Mouse (Mus musculus): ENCODE results near the gene Trim10. TPM values are rescaled to one million over a fixed set of nuclear protein-coding genes. Genes with fewer than 3 reads are reported as not detected.
A peak's percentile ranks its signal among the peaks of the same experiment; 100 is the strongest.

The Trim10 gene
- polyA plus RNA-seq, 1 experiment, result not detected

- H3K27me3 ChIP-seq (ENCODE audit: control insufficient read depth, insufficient read depth, insufficient read length), result no peaks in the 10 kb centered on the region
- H3K36me3 ChIP-seq (ENCODE audit: control insufficient read depth, insufficient read depth), result no peaks in the 10 kb centered on the region
- H3K4me2 ChIP-seq (ENCODE audit: low read depth), result no peak overlapping the region
- H3ac ChIP-seq (ENCODE audit: control insufficient read depth, insufficient read length), result no peak overlapping the region
- no peaks in the 10 kb centered on the region for H3K79me2 ChIP-seq (ENCODE audit: control insufficient read depth, insufficient read depth)
- no peak overlapping the region for H3K4me3 ChIP-seq
- no peak for TF ChIP-seq MYOD1 (IDR thresholded peaks at IDR 0.05; ENCODE audit: control insufficient read depth in 1 of 3, insufficient read length in 2 of 3, low read depth in 2 of 3)
- TF ChIP-seq TCF12 (IDR thresholded peaks at IDR 0.05; ENCODE audit: insufficient read depth, poor library complexity, severe bottlenecking), result no peak
These were observed 30.6 kb downstream of the Trim10 start for GRCm38 (mm10) chr17:36900001-36900400.

GRCm38 (mm10) chr17:36900691-36901090 lies 31.3 kb downstream of the Trim10 start:
- TF ChIP-seq MAX (IDR thresholded peaks at IDR 0.05; ENCODE audit: low read depth), result no peak
- TF ChIP-seq POLR2AphosphoS2 (IDR thresholded peaks at IDR 0.05; ENCODE audit: insufficient read length, low read depth), result no peak
- TF ChIP-seq USF1 (IDR thresholded peaks at IDR 0.05; ENCODE audit: low read depth), result no peak
- no peak for TF ChIP-seq E2F4 (IDR thresholded peaks at IDR 0.05; ENCODE audit: insufficient read depth)
- no peak for TF ChIP-seq TCF3 (IDR thresholded peaks at IDR 0.05; ENCODE audit: insufficient read length, low read depth)
- TF ChIP-seq TCF12 (IDR thresholded peaks at IDR 0.05; ENCODE audit: insufficient read depth, poor library complexity, severe bottlenecking), result no peak
- no peak for TF ChIP-seq MYOD1 (IDR thresholded peaks at IDR 0.05; ENCODE audit: control insufficient read depth in 1 of 3, insufficient read length in 2 of 3, low read depth in 2 of 3)
- TF ChIP-seq REST (IDR thresholded peaks at IDR 0.05; ENCODE audit: insufficient read depth, insufficient read length), result no peak
- no peak for TF ChIP-seq POLR2A (IDR thresholded peaks at IDR 0.05; ENCODE audit: insufficient read length, low read depth)
- no peak for TF ChIP-seq MYOG (IDR thresholded peaks at IDR 0.05; ENCODE audit: control insufficient read depth in 1 of 3, insufficient read depth in 1 of 3, insufficient read length in 2 of 3, low read depth in 2 of 3)
- TF ChIP-seq CEBPB (IDR thresholded peaks at IDR 0.05; ENCODE audit: insufficient read depth, poor library complexity, severe bottlenecking), result no peak
- TF ChIP-seq SRF (IDR thresholded peaks at IDR 0.05; ENCODE audit: control insufficient read depth, insufficient read length, low read depth), result no peak
- no peak overlapping the region for H3K4me3 ChIP-seq
- H3K4me2 ChIP-seq (ENCODE audit: low read depth), result no peak overlapping the region
- no peak overlapping the region for H3ac ChIP-seq (ENCODE audit: control insufficient read depth, insufficient read length)
- no peaks in the 10 kb centered on the region for H3K36me3 ChIP-seq (ENCODE audit: control insufficient read depth, insufficient read depth)
- no peaks in the 10 kb centered on the region for H3K79me2 ChIP-seq (ENCODE audit: control insufficient read depth, insufficient read depth)
- no peaks in the 10 kb centered on the region for H3K27me3 ChIP-seq (ENCODE audit: control insufficient read depth, insufficient read depth, insufficient read length)

GRCm38 (mm10) chr17:36903651-36904050 lies 34.3 kb downstream of the Trim10 start:
- peaks cover 4% of the 10 kb centered on the region for H3K27me3 ChIP-seq (ENCODE audit: control insufficient read depth, insufficient read depth, insufficient read length)
- H3ac ChIP-seq (ENCODE audit: control insufficient read depth, insufficient read length), result no peak overlapping the region
- H3K36me3 ChIP-seq (ENCODE audit: control insufficient read depth, insufficient read depth), result no peaks in the 10 kb centered on the region

GRCm38 (mm10) chr17:36908235-36908634 lies 38.9 kb downstream of the Trim10 start:
- Histone ChIP-seq H3K79me2 (ENCODE audit: control insufficient read depth, insufficient read depth) (no peaks in the 10 kb centered on the region), H3ac (ENCODE audit: control insufficient read depth, insufficient read length) (no peak overlapping the region), H3K4me3 (no peak overlapping the region), H3K36me3 (ENCODE audit: control insufficient read depth, insufficient read depth) (no peaks in the 10 kb centered on the region), H3K4me2 (ENCODE audit: low read depth) (no peak overlapping the region), H3K27me3 (ENCODE audit: control insufficient read depth, insufficient read depth, insufficient read length) (peaks cover 15% of the 10 kb centered on the region)
- TF ChIP-seq CEBPB (IDR thresholded peaks at IDR 0.05; ENCODE audit: insufficient read depth, poor library complexity, severe bottlenecking) (no peak), POLR2AphosphoS2 (IDR thresholded peaks at IDR 0.05; ENCODE audit: insufficient read length, low read depth) (no peak), POLR2A (IDR thresholded peaks at IDR 0.05; ENCODE audit: insufficient read length, low read depth) (no peak), USF1 (IDR thresholded peaks at IDR 0.05; ENCODE audit: low read depth) (no peak), REST (IDR thresholded peaks at IDR 0.05; ENCODE audit: insufficient read depth, insufficient read length) (no peak), SRF (IDR thresholded peaks at IDR 0.05; ENCODE audit: control insufficient read depth, insufficient read length, low read depth) (no peak), MAX (IDR thresholded peaks at IDR 0.05; ENCODE audit: low read depth) (no peak), E2F4 (IDR thresholded peaks at IDR 0.05; ENCODE audit: insufficient read depth) (no peak), MYOD1 (IDR thresholded peaks at IDR 0.05; ENCODE audit: control insufficient read depth in 1 of 3, insufficient read length in 2 of 3, low read depth in 2 of 3) (no peak), TCF12 (IDR thresholded peaks at IDR 0.05; ENCODE audit: insufficient read depth, poor library complexity, severe bottlenecking) (no peak), TCF3 (IDR thresholded peaks at IDR 0.05; ENCODE audit: insufficient read length, low read depth) (no peak), MYOG (IDR thresholded peaks at IDR 0.05; ENCODE audit: control insufficient read depth in 1 of 3, insufficient read depth in 1 of 3, insufficient read length in 2 of 3, low read depth in 2 of 3) (no peak)

More at GRCm38 (mm10) chr17:36903651-36904050, 34.3 kb downstream of the Trim10 start:
- no peak overlapping the region for H3K4me3 ChIP-seq
- TF ChIP-seq SRF (IDR thresholded peaks at IDR 0.05; ENCODE audit: control insufficient read depth, insufficient read length, low read depth), result no peak
- TF ChIP-seq TCF3 (IDR thresholded peaks at IDR 0.05; ENCODE audit: insufficient read length, low read depth), result no peak
- no peak for TF ChIP-seq POLR2A (IDR thresholded peaks at IDR 0.05; ENCODE audit: insufficient read length, low read depth)
- TF ChIP-seq MAX (IDR thresholded peaks at IDR 0.05; ENCODE audit: low read depth), result no peak
- no peak for TF ChIP-seq E2F4 (IDR thresholded peaks at IDR 0.05; ENCODE audit: insufficient read depth)
- TF ChIP-seq USF1 (IDR thresholded peaks at IDR 0.05; ENCODE audit: low read depth), result no peak
- TF ChIP-seq TCF12 (IDR thresholded peaks at IDR 0.05; ENCODE audit: insufficient read depth, poor library complexity, severe bottlenecking), result no peak
- no peak for TF ChIP-seq REST (IDR thresholded peaks at IDR 0.05; ENCODE audit: insufficient read depth, insufficient read length)
- TF ChIP-seq POLR2AphosphoS2 (IDR thresholded peaks at IDR 0.05; ENCODE audit: insufficient read length, low read depth), result no peak
- no peak overlapping the region for H3K4me2 ChIP-seq (ENCODE audit: low read depth)
- no peaks in the 10 kb centered on the region for H3K79me2 ChIP-seq (ENCODE audit: control insufficient read depth, insufficient read depth)

- Histone ChIP-seq H3K4me3 (no peak overlapping the region), H3K27me3 (ENCODE audit: control insufficient read depth, insufficient read depth, insufficient read length) (peaks cover 15% of the 10 kb centered on the region), H3ac (ENCODE audit: control insufficient read depth, insufficient read length) (no peak overlapping the region), H3K36me3 (ENCODE audit: control insufficient read depth, insufficient read depth) (no peaks in the 10 kb centered on the region), H3K4me2 (ENCODE audit: low read depth) (no peak overlapping the region), H3K79me2 (ENCODE audit: control insufficient read depth, insufficient read depth) (no peaks in the 10 kb centered on the region)
- TF ChIP-seq REST (IDR thresholded peaks at IDR 0.05; ENCODE audit: insufficient read depth, insufficient read length) (peak; percentile 57), TCF3 (IDR thresholded peaks at IDR 0.05; ENCODE audit: insufficient read length, low read depth) (no peak), POLR2AphosphoS2 (IDR thresholded peaks at IDR 0.05; ENCODE audit: insufficient read length, low read depth) (no peak), USF1 (IDR thresholded peaks at IDR 0.05; ENCODE audit: low read depth) (no peak), TCF12 (IDR thresholded peaks at IDR 0.05; ENCODE audit: insufficient read depth, poor library complexity, severe bottlenecking) (no peak)
These were observed 40.4 kb downstream of the Trim10 start for GRCm38 (mm10) chr17:36909802-36910201.

Measured in myocyte (in vitro differentiated cells).